Comparison of ENCODE assay signal across 17 mouse cellular contexts in the genomic region with DNA sequence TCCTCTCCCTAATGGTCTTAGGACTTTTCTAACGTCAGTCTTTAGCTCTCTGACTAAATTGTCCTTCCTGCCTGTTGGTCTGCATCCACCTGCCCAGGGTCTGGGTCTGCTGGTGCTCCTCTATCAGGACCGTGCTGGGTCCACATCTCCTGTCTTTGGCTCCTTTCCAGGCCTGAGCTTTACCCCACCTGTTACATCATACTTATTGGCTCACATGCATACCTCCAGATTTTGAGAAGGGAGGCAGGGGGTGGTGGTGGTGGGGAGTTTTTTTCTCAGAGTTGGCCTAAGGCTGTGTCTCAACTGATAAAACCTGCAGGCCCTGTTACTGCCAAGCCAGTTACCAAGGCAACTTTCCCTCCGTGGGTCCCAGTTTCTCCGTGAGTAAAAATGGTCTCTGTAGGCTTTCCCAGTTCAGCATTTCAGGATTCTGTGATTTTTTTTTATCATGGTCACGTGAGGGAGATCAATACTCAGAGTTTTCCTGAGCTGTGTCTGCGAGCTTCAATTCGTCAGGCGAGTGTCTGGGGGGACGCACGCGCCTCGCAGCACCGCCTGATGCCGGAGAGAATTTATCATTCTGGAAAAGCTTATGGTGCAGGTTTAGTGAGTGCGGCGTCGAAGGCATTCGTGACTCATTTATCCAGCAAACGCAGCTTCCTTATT.
DNase-seq lines count a peak whose midpoint lies in the region; ATAC-seq and TF ChIP-seq lines count a peak whose summit lies in the region.
"Had no signal": no experiment of that assay in that cellular context is flagged by ENCODE, and none has a peak within 500 bp of the region (broad histone marks: within the 10 kb centered on the region; RNA-seq: fewer than 3 reads in every experiment).

No protein-coding gene starts in this region.

- TF ChIP-seq CTCF in cortical plate, adult 2 months (IDR thresholded peaks at IDR 0.05; ENCODE audit: extremely low read depth, insufficient read depth, low read length) = no peak

- 81% methylated on average over 19 of the region's 19 CpGs for WGBS in liver, embryonic 11.5 days
- 89% methylated on average over 19 of the region's 19 CpGs for WGBS in heart, embryonic 10.5 days

- peak; percentile 47 to 55 for DNase-seq in cerebellum, postnatal 14 days
- no peak for DNase-seq in cerebellum, postnatal 4 days (ENCODE audit: low spot score in 2 of 2)
- DNase-seq in layer of hippocampus, postnatal 14 days (ENCODE audit: low spot score in 2 of 2) = peak; percentile 28 to 41
- peak; percentile 67 to 82 for DNase-seq in right cerebral cortex, postnatal 10 days (ENCODE audit: low spot score in 2 of 2)
- DNase-seq in heart, adult 8-10 months (ENCODE audit: low spot score) = no peak
- DNase-seq in liver, embryonic 11.5 days (ENCODE audit: low spot score) = no peak
- DNase-seq in heart, embryonic 10.5 days (ENCODE audit: low spot score) = no peak
- DNase-seq: adrenal gland, postnatal 14 days had no signal

- no peaks in the 10 kb centered on the region for H3K36me3 ChIP-seq in liver, embryonic 11.5 days (ENCODE audit: control insufficient read depth, insufficient read depth, low read length)
- no peaks in the 10 kb centered on the region for H3K36me3 ChIP-seq in heart, embryonic 10.5 days
- H3K36me3 ChIP-seq: intestine, embryonic 15.5 days; limb, embryonic 15.5 days; lung, embryonic 15.5 days; midbrain, embryonic 12.5 days; neural tube, embryonic 13.5 days had no signal

- no peak overlapping the region for H3K4me3 ChIP-seq in cortical plate, adult 2 months (ENCODE audit: insufficient read depth, low read length)
- no peak overlapping the region for H3K4me3 ChIP-seq in liver, embryonic 11.5 days (ENCODE audit: low read depth, low read length)
- no peak overlapping the region for H3K4me3 ChIP-seq in heart, embryonic 10.5 days
- H3K4me3 ChIP-seq: erythroblast, embryonic 14.5 days; intestine, embryonic 15.5 days; limb, embryonic 15.5 days; lung, embryonic 15.5 days; midbrain, embryonic 12.5 days; neural tube, embryonic 13.5 days had no signal

- peak overlapping the region; percentile 9; the same call in 1 of the 2 replicates for H3K27ac ChIP-seq in cortical plate, adult 2 months (ENCODE audit: insufficient read depth, low read length)
- no peak overlapping the region for H3K27ac ChIP-seq in liver, embryonic 11.5 days (ENCODE audit: low read depth, low read length)
- H3K27ac ChIP-seq in heart, embryonic 10.5 days = no peak overlapping the region
- H3K27ac ChIP-seq: intestine, embryonic 15.5 days; kidney, postnatal 0 days; limb, embryonic 15.5 days; lung, embryonic 15.5 days; midbrain, embryonic 12.5 days; neural tube, embryonic 13.5 days had no signal

- H3K4me1 ChIP-seq in cortical plate, adult 2 months (ENCODE audit: control insufficient read depth, insufficient read depth, low read length) = peaks cover 8% of the 10 kb centered on the region
- no peaks in the 10 kb centered on the region for H3K4me1 ChIP-seq in liver, embryonic 11.5 days (replicated peaks; ENCODE audit: control insufficient read depth, insufficient read depth, low read length)
- H3K4me1 ChIP-seq in heart, embryonic 10.5 days = no peaks in the 10 kb centered on the region
- H3K4me1 ChIP-seq: intestine, embryonic 15.5 days; limb, embryonic 15.5 days; lung, embryonic 15.5 days; midbrain, embryonic 12.5 days had no signal

- H3K27me3 ChIP-seq in liver, embryonic 11.5 days (replicated peaks; ENCODE audit: control insufficient read depth, insufficient read depth, low read length) = no peaks in the 10 kb centered on the region
- H3K27me3 ChIP-seq in heart, embryonic 10.5 days (ENCODE audit: insufficient read depth, poor library complexity, severe bottlenecking) = no peaks in the 10 kb centered on the region
- H3K27me3 ChIP-seq: intestine, embryonic 15.5 days; limb, embryonic 15.5 days; lung, embryonic 15.5 days; midbrain, embryonic 12.5 days; neural tube, embryonic 13.5 days had no signal

- no peak overlapping the region for H3K9ac ChIP-seq in liver, embryonic 11.5 days (ENCODE audit: low read depth, low read length)
- H3K9ac ChIP-seq: intestine, embryonic 15.5 days; limb, embryonic 15.5 days; lung, embryonic 15.5 days; midbrain, embryonic 12.5 days; neural tube, embryonic 13.5 days had no signal

- no peak overlapping the region for H3K4me2 ChIP-seq in liver, embryonic 11.5 days
- H3K4me2 ChIP-seq: heart, embryonic 11.5 days; intestine, embryonic 15.5 days; limb, embryonic 15.5 days; lung, embryonic 15.5 days; midbrain, embryonic 12.5 days; neural tube, embryonic 13.5 days had no signal

- no peaks in the 10 kb centered on the region for H3K9me3 ChIP-seq in liver, embryonic 11.5 days (ENCODE audit: control insufficient read depth, low read length)
- H3K9me3 ChIP-seq in heart, embryonic 10.5 days = no peaks in the 10 kb centered on the region
- H3K9me3 ChIP-seq: intestine, embryonic 15.5 days; limb, embryonic 15.5 days; lung, embryonic 15.5 days; midbrain, embryonic 12.5 days; neural tube, embryonic 13.5 days had no signal

- ATAC-seq in liver, embryonic 11.5 days (replicated peaks; ENCODE audit: low FRiP score) = no peak
- ATAC-seq: intestine, embryonic 15.5 days had no signal

- TF ChIP-seq POLR2A in cortical plate, adult 2 months (IDR thresholded peaks at IDR 0.05; ENCODE audit: extremely low read depth, insufficient read depth, low read length) = no peak

Comparison
In these comparisons a context has a peak if more than half of its experiments do, and no peak if none do; other contexts are left out.
1. DNase-seq: peak in cerebellum, postnatal 14 days (2 of 2), layer of hippocampus, postnatal 14 days (2 of 2) and right cerebral cortex, postnatal 10 days (2 of 2); none in cerebellum, postnatal 4 days (0 of 2), heart, adult 8-10 months (single experiment), liver, embryonic 11.5 days (single experiment) and heart, embryonic 10.5 days (single experiment).